Mouse (Mus musculus): Measurements from ENCODE around the gene Myo1e. TPM values are rescaled to one million over a fixed set of nuclear protein-coding genes. Genes with fewer than 3 reads are reported as not detected.
A peak's percentile ranks its signal among the peaks of the same experiment; 100 is the strongest.

The Myo1e gene
- total RNA-seq, 1 experiment, result 21.3 TPM

DNA sequence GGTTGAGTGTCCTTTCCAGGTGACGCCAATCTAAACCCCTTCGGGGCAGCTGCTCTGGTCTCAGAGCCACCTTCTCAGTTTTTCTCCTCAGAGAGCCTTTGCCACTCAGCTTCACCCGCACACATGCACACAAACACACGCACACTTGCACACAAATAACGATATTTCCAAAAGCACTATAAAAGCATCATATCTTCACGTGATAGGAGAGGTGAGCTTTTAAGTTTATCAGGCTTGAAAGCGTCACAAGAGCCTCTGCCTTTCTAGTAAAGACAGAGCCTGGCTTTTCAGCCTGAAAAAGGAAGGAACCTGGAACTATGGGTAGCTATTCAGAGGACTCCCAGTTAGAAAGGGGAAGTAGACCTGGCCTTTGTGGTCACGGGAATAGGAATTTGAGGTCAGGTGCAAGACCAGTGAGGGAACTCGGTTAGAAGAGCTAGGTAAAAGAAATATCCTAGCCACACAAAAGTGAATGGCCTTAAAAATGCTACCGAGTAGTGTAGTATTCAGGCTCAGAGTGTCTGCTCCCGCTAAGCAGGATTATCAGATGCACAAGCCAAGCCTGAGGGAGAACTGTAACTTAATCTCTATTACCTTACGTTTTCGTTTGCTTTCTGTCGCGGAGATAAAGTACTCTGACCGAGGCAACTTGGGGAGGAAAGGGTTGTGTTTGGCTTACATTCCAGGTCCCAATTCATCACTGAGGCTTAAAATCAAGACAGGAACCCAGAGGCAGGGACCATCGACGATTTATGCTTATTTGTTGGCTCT lies 178.0 kb downstream of the Myo1e start:
- no peak overlapping the region for H3K9ac ChIP-seq (ENCODE audit: insufficient read depth, low read depth, low read length, poor library complexity, severe bottlenecking)
- no peaks in the 10 kb centered on the region for H3K4me1 ChIP-seq (ENCODE audit: control insufficient read depth in 2 of 2, insufficient read depth in 2 of 2, low read length in 2 of 2, poor library complexity in 1 of 2)
- no peak for DNase-seq (ENCODE audit: low read depth, low spot score)
- TF ChIP-seq ZNF384 (IDR thresholded peaks at IDR 0.05; ENCODE audit: low read depth, low read length) (no peak), MAFK (IDR thresholded peaks at IDR 0.05; ENCODE audit: insufficient read depth, low read depth, low read length) (no peak), HCFC1 (IDR thresholded peaks at IDR 0.05; ENCODE audit: borderline replicate concordance, insufficient read depth, low read length) (no peak), ZC3H11A (IDR thresholded peaks at IDR 0.05; ENCODE audit: borderline replicate concordance, low read depth, low read length) (no peak), CHD2 (IDR thresholded peaks at IDR 0.05; ENCODE audit: low read depth, low read length) (no peak)
- H3K4me3 ChIP-seq (ENCODE audit: insufficient read depth in 1 of 2, low read depth in 1 of 2, low read length in 2 of 2, poor library complexity in 1 of 2, severe bottlenecking in 1 of 2), result no peak overlapping the region
- in situ Hi-C loops (cut with MboI; ENCODE audit: low sequenced_read_pairs in 2 of 2, unreplicated experiment in 2 of 2), result no loop called here
- H3K36me3 ChIP-seq (ENCODE audit: control insufficient read depth, insufficient read depth, low read length, poor library complexity, severe bottlenecking), result 0 out of 2 replicates have a peak, but pooled peaks cover 3% of the 10 kb centered on the region
- H3K27ac ChIP-seq (ENCODE audit: insufficient read depth, low read depth, low read length, poor library complexity, severe bottlenecking), result no peak overlapping the region
- H3K9me3 ChIP-seq (ENCODE audit: control insufficient read depth, insufficient read depth, low read depth, low read length), result no peaks in the 10 kb centered on the region

DNA sequence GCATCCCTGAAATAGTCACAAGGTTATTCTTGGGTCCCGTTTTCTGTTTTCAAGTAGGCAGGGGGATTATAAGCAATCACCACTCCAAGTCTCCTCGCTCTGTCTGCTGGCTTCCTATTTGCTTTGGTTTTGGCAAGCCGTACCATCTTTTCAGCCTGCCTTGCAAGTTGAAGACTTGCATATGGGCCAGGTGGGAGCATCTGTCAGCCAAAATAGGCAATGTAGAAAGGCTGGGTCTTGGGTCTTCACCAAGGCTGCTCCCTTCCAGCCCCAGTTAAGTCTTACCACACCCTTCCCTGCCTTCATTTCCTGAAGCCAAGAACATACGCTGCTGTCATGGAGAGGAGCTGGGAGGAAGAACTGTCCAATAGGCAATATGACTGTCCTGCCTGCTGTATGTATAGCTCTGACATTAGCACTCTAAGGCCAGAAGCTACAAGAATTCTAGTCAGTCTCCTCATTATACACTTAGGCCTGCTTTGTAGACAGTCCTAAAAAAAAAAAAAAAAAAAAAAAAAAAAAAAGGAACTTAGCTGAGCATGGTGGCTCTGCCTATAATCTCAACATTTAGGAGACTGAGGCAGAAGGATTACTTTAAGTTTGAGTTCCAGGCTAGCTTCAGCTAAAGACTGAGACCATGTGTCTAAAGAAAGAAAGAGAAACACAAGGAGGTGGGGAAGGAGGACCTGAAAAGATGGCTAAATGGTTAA lies 180.4 kb downstream of the Myo1e start:
- H3K9me3 ChIP-seq (ENCODE audit: control insufficient read depth, insufficient read depth, low read depth, low read length), result no peaks in the 10 kb centered on the region
- TF ChIP-seq ZNF384 (IDR thresholded peaks at IDR 0.05; ENCODE audit: low read depth, low read length) (peak; percentile 37; the same call in 1 of the 2 replicates), MAFK (IDR thresholded peaks at IDR 0.05; ENCODE audit: insufficient read depth, low read depth, low read length) (no peak)
- no peak overlapping the region for H3K9ac ChIP-seq (ENCODE audit: insufficient read depth, low read depth, low read length, poor library complexity, severe bottlenecking)
- DNase-seq (ENCODE audit: low read depth, low spot score), result no peak
- H3K4me3 ChIP-seq (ENCODE audit: insufficient read depth in 1 of 2, low read depth in 1 of 2, low read length in 2 of 2, poor library complexity in 1 of 2, severe bottlenecking in 1 of 2), result no peak overlapping the region
- in situ Hi-C loops (cut with MboI; ENCODE audit: low sequenced_read_pairs in 2 of 2, unreplicated experiment in 2 of 2), result no loop called here
- H3K4me1 ChIP-seq (ENCODE audit: control insufficient read depth in 2 of 2, insufficient read depth in 2 of 2, low read length in 2 of 2, poor library complexity in 1 of 2), result peaks cover 0 to 2% of the 10 kb centered on the region in 2 experiments; a peak in 1 of 4 replicates
- no peak overlapping the region for H3K27ac ChIP-seq (ENCODE audit: insufficient read depth, low read depth, low read length, poor library complexity, severe bottlenecking)
- 0 out of 2 replicates have a peak, but pooled peaks cover 1% of the 10 kb centered on the region for H3K36me3 ChIP-seq (ENCODE audit: control insufficient read depth, insufficient read depth, low read length, poor library complexity, severe bottlenecking)

DNA sequence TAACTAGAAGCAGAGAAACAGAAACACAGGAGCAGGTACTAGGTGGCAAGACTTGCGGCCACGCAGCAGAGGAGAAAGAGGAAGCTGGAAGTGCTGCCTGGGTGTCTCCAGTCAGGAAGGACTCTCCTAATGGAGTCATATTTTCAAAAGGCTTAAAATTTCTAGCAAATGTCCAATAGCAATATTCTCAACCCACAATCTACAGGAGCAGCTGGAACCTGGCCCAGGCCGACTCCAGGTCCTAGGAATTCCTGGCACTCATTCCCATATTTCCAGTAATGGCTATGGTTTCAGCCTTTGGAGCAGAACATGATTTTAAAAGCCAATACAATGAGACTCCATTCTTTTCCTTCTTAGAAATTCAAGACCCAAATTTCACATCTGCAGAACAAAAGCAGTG lies 182.4 kb downstream of the Myo1e start:
- TF ChIP-seq HCFC1 (IDR thresholded peaks at IDR 0.05; ENCODE audit: borderline replicate concordance, insufficient read depth, low read length) (no peak), ZNF384 (IDR thresholded peaks at IDR 0.05; ENCODE audit: low read depth, low read length) (no peak), CHD2 (IDR thresholded peaks at IDR 0.05; ENCODE audit: low read depth, low read length) (no peak), MAFK (IDR thresholded peaks at IDR 0.05; ENCODE audit: insufficient read depth, low read depth, low read length) (no peak), ZC3H11A (IDR thresholded peaks at IDR 0.05; ENCODE audit: borderline replicate concordance, low read depth, low read length) (no peak)

DNA sequence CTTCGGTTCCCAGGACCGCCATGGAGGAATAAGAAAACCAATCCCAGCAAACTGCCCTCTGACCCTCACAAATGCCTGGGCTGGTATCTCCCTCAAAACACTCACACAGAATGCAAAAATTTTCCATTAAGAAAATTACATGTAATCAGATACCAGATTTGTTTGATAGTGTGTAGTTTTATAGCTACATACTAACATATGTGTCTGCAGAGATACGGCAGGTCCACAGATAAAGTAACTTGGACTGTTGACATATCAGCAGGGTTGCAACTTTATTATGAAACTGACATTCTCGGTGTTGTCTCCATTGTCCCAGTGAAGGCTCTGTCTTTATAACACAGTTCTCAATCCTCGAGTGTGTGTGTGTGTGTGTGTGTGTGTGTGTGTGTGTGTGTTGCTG lies 183.9 kb downstream of the Myo1e start:
- in situ Hi-C loops (cut with MboI; ENCODE audit: low sequenced_read_pairs in 2 of 2, unreplicated experiment in 2 of 2), result no loop called here
- peaks cover 0 to 2% of the 10 kb centered on the region in 2 experiments; a peak in 1 of 4 replicates for H3K4me1 ChIP-seq (ENCODE audit: control insufficient read depth in 2 of 2, insufficient read depth in 2 of 2, low read length in 2 of 2, poor library complexity in 1 of 2)
- TF ChIP-seq HCFC1 (IDR thresholded peaks at IDR 0.05; ENCODE audit: borderline replicate concordance, insufficient read depth, low read length) (no peak), MAFK (IDR thresholded peaks at IDR 0.05; ENCODE audit: insufficient read depth, low read depth, low read length) (no peak), ZC3H11A (IDR thresholded peaks at IDR 0.05; ENCODE audit: borderline replicate concordance, low read depth, low read length) (no peak), CHD2 (IDR thresholded peaks at IDR 0.05; ENCODE audit: low read depth, low read length) (no peak), ZNF384 (IDR thresholded peaks at IDR 0.05; ENCODE audit: low read depth, low read length) (no peak)
- no peak overlapping the region for H3K9ac ChIP-seq (ENCODE audit: insufficient read depth, low read depth, low read length, poor library complexity, severe bottlenecking)
- H3K4me3 ChIP-seq (ENCODE audit: insufficient read depth in 1 of 2, low read depth in 1 of 2, low read length in 2 of 2, poor library complexity in 1 of 2, severe bottlenecking in 1 of 2), result no peak overlapping the region
- no peak for DNase-seq (ENCODE audit: low read depth, low spot score)
- H3K36me3 ChIP-seq (ENCODE audit: control insufficient read depth, insufficient read depth, low read length, poor library complexity, severe bottlenecking), result no peaks in the 10 kb centered on the region
- no peaks in the 10 kb centered on the region for H3K9me3 ChIP-seq (ENCODE audit: control insufficient read depth, insufficient read depth, low read depth, low read length)
- H3K27ac ChIP-seq (ENCODE audit: insufficient read depth, low read depth, low read length, poor library complexity, severe bottlenecking), result no peak overlapping the region

More for the DNA sequence above, 182.4 kb downstream of the Myo1e start:
- in situ Hi-C loops (cut with MboI; ENCODE audit: low sequenced_read_pairs in 2 of 2, unreplicated experiment in 2 of 2), result no loop called here
- H3K9ac ChIP-seq (ENCODE audit: insufficient read depth, low read depth, low read length, poor library complexity, severe bottlenecking), result no peak overlapping the region
- H3K9me3 ChIP-seq (ENCODE audit: control insufficient read depth, insufficient read depth, low read depth, low read length), result no peaks in the 10 kb centered on the region
- H3K36me3 ChIP-seq (ENCODE audit: control insufficient read depth, insufficient read depth, low read length, poor library complexity, severe bottlenecking), result no peaks in the 10 kb centered on the region
- H3K4me1 ChIP-seq (ENCODE audit: control insufficient read depth in 2 of 2, insufficient read depth in 2 of 2, low read length in 2 of 2, poor library complexity in 1 of 2), result peaks cover 0 to 2% of the 10 kb centered on the region in 2 experiments; a peak in 1 of 4 replicates
- no peak overlapping the region for H3K27ac ChIP-seq (ENCODE audit: insufficient read depth, low read depth, low read length, poor library complexity, severe bottlenecking)
- no peak overlapping the region for H3K4me3 ChIP-seq (ENCODE audit: insufficient read depth in 1 of 2, low read depth in 1 of 2, low read length in 2 of 2, poor library complexity in 1 of 2, severe bottlenecking in 1 of 2)
- DNase-seq (ENCODE audit: low read depth, low spot score), result no peak

Measured in ES-E14 (cell line).